Mouse (Mus musculus): ENCODE data around the gene Wdr90. TPM values are rescaled to one million over a fixed set of nuclear protein-coding genes. Genes with fewer than 3 reads are reported as not detected.

The Wdr90 gene
- polyA plus RNA-seq, 1 experiment from 2014 or later = 15.1 TPM

DNA sequence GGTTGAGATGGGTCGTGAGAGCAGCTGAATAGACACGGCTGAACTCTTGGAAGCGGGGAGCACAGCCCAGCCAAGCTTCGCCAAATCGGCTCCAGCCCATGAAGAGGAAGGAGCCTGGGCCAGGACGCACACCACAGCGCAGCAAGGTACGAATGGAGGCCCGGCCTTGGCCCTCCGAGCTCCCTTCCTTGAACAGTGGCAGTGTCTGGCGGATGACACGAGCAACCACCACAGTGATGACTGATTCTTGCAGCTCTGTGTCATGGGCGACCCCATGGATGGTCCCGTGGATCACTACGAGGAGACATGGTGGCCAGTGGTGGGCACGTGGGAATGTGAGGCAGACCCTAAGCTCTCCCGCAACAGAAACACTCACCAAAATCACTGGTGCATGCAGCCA, 66.3 kb downstream of the Wdr90 start:
- Histone ChIP-seq H3K27ac (replicated peaks) (no peak overlapping the region), H3K4me3 (no peak overlapping the region), H3K4me2 (peak overlapping the region; percentile 97)

More for the DNA sequence above, 66.3 kb downstream of the Wdr90 start:
- H3K4me1 ChIP-seq = peaks cover 53% of the 10 kb centered on the region
- H3K9me3 ChIP-seq = no peaks in the 10 kb centered on the region
- no peak for ATAC-seq (ENCODE audit: extremely low read depth, insufficient number of reproducible peaks, low FRiP score, low TSS enrichment)
- WGBS = 83% methylated on average over 17 of the region's 17 CpGs
- H3K9ac ChIP-seq = peak overlapping the region; percentile 85; the same call in 1 of the 2 replicates
- H3K36me3 ChIP-seq = peaks cover 5% of the 10 kb centered on the region
- H3K27me3 ChIP-seq (replicated peaks) = no peaks in the 10 kb centered on the region

Small RNAs within 50 kb of the gene (microRNA-seq; reads per million reads assigned to microRNA genes)
- gene Mir3082 = 1.0 reads per million

Other genes starting within 250 kb of the Wdr90 start
- 3.2 and 3.4 TPM in 2 replicates for gene Gng13, start 144.3 kb downstream of the Wdr90 start, polyA plus RNA-seq (2015; fragmentation: Nextera tagmentation; extraction: Ambion mirVana)
- 18.8 and 20.4 TPM in 2 replicates for gene Chtf18, start 134.1 kb downstream of the Wdr90 start, polyA plus RNA-seq (2015; fragmentation: Nextera tagmentation; extraction: Ambion mirVana)
- 13.3 and 13.7 TPM in 2 replicates for gene Rpusd1, start 133.8 kb downstream of the Wdr90 start, polyA plus RNA-seq (2015; fragmentation: Nextera tagmentation; extraction: Ambion mirVana)
- gene Mslnl, start 125.5 kb downstream of the Wdr90 start, polyA plus RNA-seq (2015; fragmentation: Nextera tagmentation; extraction: Ambion mirVana) = not detected in 2 replicates
- gene Msln, start 107.1 kb downstream of the Wdr90 start, polyA plus RNA-seq (2015; fragmentation: Nextera tagmentation; extraction: Ambion mirVana) = 28.7 and 32.4 TPM in 2 replicates
- 27.1 and 30.6 TPM in 2 replicates for gene Narfl, start 87.7 kb downstream of the Wdr90 start, polyA plus RNA-seq (2015; fragmentation: Nextera tagmentation; extraction: Ambion mirVana)
- 50.2 and 51.3 TPM in 2 replicates for gene Haghl, start 75.8 kb downstream of the Wdr90 start, polyA plus RNA-seq (2015; fragmentation: Nextera tagmentation; extraction: Ambion mirVana)
- 0.09 and 0.17 TPM in 2 replicates for gene Ccdc78, start 74.9 kb downstream of the Wdr90 start, polyA plus RNA-seq (2015; fragmentation: Nextera tagmentation; extraction: Ambion mirVana)
- gene Fam173a, start 68.6 kb downstream of the Wdr90 start, polyA plus RNA-seq (2015; fragmentation: Nextera tagmentation; extraction: Ambion mirVana) = 62.2 and 69.9 TPM in 2 replicates
- 0.84 TPM in 1 of 2 replicates, not detected in the other for gene AC134908.4, start 65.8 kb downstream of the Wdr90 start, polyA plus RNA-seq (2015; fragmentation: Nextera tagmentation; extraction: Ambion mirVana)
- gene Metrn, start 64.4 kb downstream of the Wdr90 start, polyA plus RNA-seq (2015; fragmentation: Nextera tagmentation; extraction: Ambion mirVana) = 28.1 and 28.9 TPM in 2 replicates
- gene Fbxl16, start 52.4 kb downstream of the Wdr90 start, polyA plus RNA-seq (2015; fragmentation: Nextera tagmentation; extraction: Ambion mirVana) = 1.0 and 1.1 TPM in 2 replicates
- gene Wdr24, start 37.9 kb downstream of the Wdr90 start, polyA plus RNA-seq (2015; fragmentation: Nextera tagmentation; extraction: Ambion mirVana) = 14.2 and 15.1 TPM in 2 replicates
- 36.7 and 37.4 TPM in 2 replicates for gene Jmjd8, start 32.6 kb downstream of the Wdr90 start, polyA plus RNA-seq (2015; fragmentation: Nextera tagmentation; extraction: Ambion mirVana)
- gene Stub1, start 28.1 kb downstream of the Wdr90 start, polyA plus RNA-seq (2015; fragmentation: Nextera tagmentation; extraction: Ambion mirVana) = 287 and 324 TPM in 2 replicates
- gene Rhbdl1, start 24.2 kb downstream of the Wdr90 start, polyA plus RNA-seq (2015; fragmentation: Nextera tagmentation; extraction: Ambion mirVana) = 0.45 and 0.98 TPM in 2 replicates
- gene Gm20683, start 19.7 kb downstream of the Wdr90 start, polyA plus RNA-seq (2015; fragmentation: Nextera tagmentation; extraction: Ambion mirVana) = 2.3 and 2.4 TPM in 2 replicates
- gene Rhot2, start 16.6 kb downstream of the Wdr90 start, polyA plus RNA-seq (2015; fragmentation: Nextera tagmentation; extraction: Ambion mirVana) = 18.3 and 22.1 TPM in 2 replicates
- 159 and 173 TPM in 2 replicates for gene Mcrip2, start 7.3 kb upstream of the Wdr90 start, polyA plus RNA-seq (2015; fragmentation: Nextera tagmentation; extraction: Ambion mirVana)
- gene Mettl26, start 13.6 kb upstream of the Wdr90 start, polyA plus RNA-seq (2015; fragmentation: Nextera tagmentation; extraction: Ambion mirVana) = 35.7 and 43.2 TPM in 2 replicates
- gene Wfikkn1, start 19.4 kb upstream of the Wdr90 start, polyA plus RNA-seq (2015; fragmentation: Nextera tagmentation; extraction: Ambion mirVana) = 0.23 and 0.38 TPM in 2 replicates
- gene Rab40c, start 58.2 kb upstream of the Wdr90 start, polyA plus RNA-seq (2015; fragmentation: Nextera tagmentation; extraction: Ambion mirVana) = 16.1 and 16.4 TPM in 2 replicates
- gene Pigq, start 83.4 kb upstream of the Wdr90 start, polyA plus RNA-seq (2015; fragmentation: Nextera tagmentation; extraction: Ambion mirVana) = 60.4 and 62.1 TPM in 2 replicates
- 0.06 TPM in 1 of 2 replicates, not detected in the other for gene Nhlrc4, start 83.5 kb upstream of the Wdr90 start, polyA plus RNA-seq (2015; fragmentation: Nextera tagmentation; extraction: Ambion mirVana)
- gene A930017K11Rik, start 91.1 kb upstream of the Wdr90 start, polyA plus RNA-seq (2015; fragmentation: Nextera tagmentation; extraction: Ambion mirVana) = 0.13 and 0.15 TPM in 2 replicates
- 9.3 and 10.6 TPM in 2 replicates for gene Capn15, start 124.3 kb upstream of the Wdr90 start, polyA plus RNA-seq (2015; fragmentation: Nextera tagmentation; extraction: Ambion mirVana)
- gene Rab11fip3, start 208.1 kb upstream of the Wdr90 start, polyA plus RNA-seq (2015; fragmentation: Nextera tagmentation; extraction: Ambion mirVana) = 11.0 and 12.3 TPM in 2 replicates
- gene Decr2, start 228.8 kb upstream of the Wdr90 start, polyA plus RNA-seq (2015; fragmentation: Nextera tagmentation; extraction: Ambion mirVana) = 34.4 and 34.6 TPM in 2 replicates
- 77.4 and 87.2 TPM in 2 replicates for gene Nme4, start 234.1 kb upstream of the Wdr90 start, polyA plus RNA-seq (2015; fragmentation: Nextera tagmentation; extraction: Ambion mirVana)

Measured in heart, embryonic 13.5 days (tissue).